Mouse (Mus musculus) kidney, adult 2 months (tissue): ENCODE data around the gene Cacna2d4.

Source experiments
- CTCF ChIP-seq: fragments of 200-500 bp; conservative IDR thresholded peaks from 2 replicates; pipeline ENCODE4 v1.5.1; 2011; ENCODE audit warnings: low read depth, mild to moderate bottlenecking, control low read depth, low read length, moderate library complexity, mixed read lengths; ENCODE audit not compliant: insufficient read depth, insufficient read length
- POLR2A ChIP-seq: fragments of 200-500 bp; IDR thresholded peaks from one replicate; pipeline ENCODE4 v1.6.1; 2011; ENCODE audit warnings: low read depth, low read length, control low read depth

- no peak for TF ChIP-seq POLR2A
- TF ChIP-seq CTCF = no peak
These were observed 102.0 kb downstream of the Cacna2d4 start for GRCm38 (mm10) chr6:119338121-119338912.
